Mouse (Mus musculus): ENCODE measurements around the gene Rabgap1l.

GRCm38 (mm10) chr1:160651691-160652090 lies 141.3 kb downstream of the Rabgap1l start:
- no peak for TF ChIP-seq CTCF (IDR thresholded peaks at IDR 0.05)
- TF ChIP-seq POLR2A (IDR thresholded peaks at IDR 0.05; ENCODE audit: insufficient read depth, low read depth, low read length), result no peak
